Mouse (Mus musculus) limb, embryonic 11.5 days (tissue): ENCODE measurements around the gene Flt3l. TPM values are rescaled to one million over a fixed set of nuclear protein-coding genes. Genes with fewer than 3 reads are reported as not detected.

Experiments used
- ATAC-seq: fragments of 200-750 bp; cut with Nextera tagmentation; 2 replicates; pipeline ENCODE4 v1.8.0; 2017; ENCODE audit warnings: low read depth; ENCODE audit not compliant: insufficient number of reproducible peaks, low FRiP score, low TSS enrichment
- DNase-seq: peaks from one replicate; pipeline ENCODE4 v3.0.0-alpha.2; 2015; ENCODE audit warnings: low spot score
- H3K27ac ChIP-seq: fragments of 300-500 bp; sonication (generic); replicated peaks from 2 replicates; pipeline ENCODE4 v1.5.1; 2014; ENCODE audit warnings: low read depth, mild to moderate bottlenecking, low read length
- H3K27me3 ChIP-seq: fragments of 300-500 bp; sonication (generic); 2 replicates; pipeline ENCODE4 v1.6.1; 2014; ENCODE audit warnings: mild to moderate bottlenecking, low read length, mixed read lengths; ENCODE audit not compliant: control insufficient read depth, insufficient read depth
- H3K36me3 ChIP-seq: fragments of 300-500 bp; sonication (generic); 2 replicates; pipeline ENCODE4 v1.6.1; 2014; ENCODE audit warnings: mild to moderate bottlenecking, low read length, moderate library complexity, mixed read lengths; ENCODE audit not compliant: control insufficient read depth, insufficient read depth
- H3K4me1 ChIP-seq: fragments of 300-500 bp; sonication (generic); 2 replicates; pipeline ENCODE4 v1.6.1; 2014; ENCODE audit warnings: low read length, mixed read lengths; ENCODE audit not compliant: control insufficient read depth, insufficient read depth
- H3K4me2 ChIP-seq: fragments of 300-500 bp; sonication (generic); 2 replicates; pipeline ENCODE4 v1.6.1; 2014; ENCODE audit warnings: low read depth, mild to moderate bottlenecking, moderate library complexity; ENCODE audit not compliant: severe bottlenecking
- H3K4me3 ChIP-seq: fragments of 300-500 bp; sonication (generic); 2 replicates; pipeline ENCODE4 v1.5.1; 2014; ENCODE audit warnings: low read depth, low read length
- H3K9ac ChIP-seq: fragments of 300-500 bp; sonication (generic); 2 replicates; pipeline ENCODE4 v1.6.1; 2014; ENCODE audit warnings: mild to moderate bottlenecking, low read length
- H3K9me3 ChIP-seq: fragments of 300-500 bp; sonication (generic); 2 replicates; pipeline ENCODE4 v1.6.1; 2016; ENCODE audit warnings: low read length; ENCODE audit not compliant: control insufficient read depth
- WGBS: fragments of 180-500 bp; shearing (Covaris S2); extraction: QIAGEN DNeasy Blood & Tissue Kit; methylation state at CpG from one replicate; pipeline ENCODE4 v1.1.7; 2014; 5-methylcytosine and 5-hydroxymethylcytosine counted together
- polyA plus RNA-seq: library from polyadenylated mRNA; unstranded; fragments of >200 nt; fragmentation: Nextera tagmentation; extraction: Ambion mirVana; gene quantifications from 2 replicates; pipeline ENCODE4 v1.2.1, GENCODE M21; 2014

The Flt3l gene
- polyA plus RNA-seq, 1 experiment from 2014 or later: 0.44 TPM

DNA sequence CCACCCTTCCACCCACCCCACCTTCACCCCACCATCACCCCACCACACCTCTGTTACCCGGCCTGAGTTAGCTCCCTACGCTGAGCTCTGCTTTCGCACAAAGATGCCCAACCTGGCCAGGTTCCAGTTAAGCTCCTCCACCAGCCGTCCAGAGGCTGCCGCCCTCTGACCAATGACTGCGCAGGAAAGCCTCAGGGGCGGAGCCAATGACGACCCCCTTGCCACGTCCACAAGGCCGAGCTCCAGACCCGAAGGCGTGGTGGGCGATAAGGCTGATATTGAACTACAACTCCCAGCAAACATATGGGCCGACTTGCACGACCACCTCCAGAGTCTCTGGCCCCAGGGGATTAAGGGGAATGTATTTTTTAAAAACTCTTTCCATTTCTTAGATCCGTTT, 44.2 kb downstream of the Flt3l start, which contains the start of gene Rcn3:
Gene Rcn3, minus strand, starts transcription at position 174 of the 400 bp plus-strand sequence.
- ATAC-seq: peak; percentile 88
- peak within 1 kb of the TSS; percentile 73 for H3K27ac ChIP-seq
- H3K36me3 ChIP-seq: peaks cover 11% of the 10 kb centered on the region; the same call in 1 of the 2 replicates
- H3K4me3 ChIP-seq: peak within 1 kb of the TSS; percentile 65
- peak; percentile 97 for DNase-seq
- WGBS: under 1% methylated on average over 16 of the region's 16 CpGs
- H3K27me3 ChIP-seq: no peaks in the 10 kb centered on the region
- no peaks in the 10 kb centered on the region for H3K9me3 ChIP-seq
- H3K4me1 ChIP-seq: peaks cover 20% of the 10 kb centered on the region
- peak within 1 kb of the TSS; percentile 72 for H3K4me2 ChIP-seq
- H3K9ac ChIP-seq: peak within 1 kb of the TSS; percentile 82

DNA sequence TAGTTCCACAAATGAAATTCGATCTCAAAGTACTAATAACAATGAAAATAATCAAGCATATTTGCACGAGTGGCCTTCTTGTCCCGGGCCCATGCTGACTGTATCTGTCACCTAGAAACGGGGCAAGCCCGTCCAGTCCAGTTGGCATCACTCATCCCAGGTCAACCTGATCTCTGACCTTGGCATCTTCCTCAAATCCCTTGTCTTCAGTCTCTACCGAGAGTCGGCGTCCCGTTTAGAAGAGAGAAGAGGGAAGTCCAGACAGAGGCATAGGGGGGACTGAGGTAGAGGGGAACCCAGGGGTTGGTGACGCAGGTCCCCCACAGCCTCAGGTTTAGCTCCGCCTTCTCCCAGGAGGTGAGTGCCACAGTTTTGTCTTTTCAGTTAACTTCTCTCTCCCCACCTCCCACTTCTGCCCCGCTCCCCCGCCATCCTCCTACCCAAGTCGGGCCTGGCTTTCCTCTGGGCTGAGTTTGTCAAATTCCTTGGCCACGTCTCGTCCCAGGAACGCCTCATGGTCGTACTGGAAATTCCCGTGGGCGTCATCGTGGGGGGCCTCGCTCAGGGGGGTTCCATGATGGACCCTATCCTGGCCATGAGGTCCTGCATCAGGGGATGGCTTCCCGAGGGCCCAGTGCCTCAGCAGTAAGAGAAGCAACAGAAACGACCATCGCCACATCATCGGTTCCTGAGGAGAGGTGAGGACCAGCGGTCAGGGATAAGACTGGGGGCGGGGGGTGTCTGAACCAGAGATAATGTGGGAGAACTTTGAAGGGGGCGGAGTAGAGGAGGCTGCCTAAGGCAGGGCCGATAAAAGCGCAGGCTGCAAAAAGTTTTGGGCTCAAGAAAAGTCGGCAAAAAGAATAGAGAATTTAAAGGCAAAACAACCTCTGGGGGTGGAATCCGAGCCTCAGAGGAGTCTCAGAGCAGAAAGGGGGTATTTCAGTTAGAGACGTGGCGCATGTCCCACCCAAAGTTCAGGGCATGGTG, 44.9 kb downstream of the Flt3l start:
- Histone ChIP-seq H3K4me1 (peaks cover 20% of the 10 kb centered on the region), H3K9ac (peak overlapping the region; percentile 82), H3K27ac (peak overlapping the region; percentile 73; the same call in 1 of the 2 replicates), H3K4me2 (peak overlapping the region; percentile 72), H3K27me3 (no peaks in the 10 kb centered on the region), H3K36me3 (peaks cover 16% of the 10 kb centered on the region), H3K4me3 (peak overlapping the region; percentile 65), H3K9me3 (no peaks in the 10 kb centered on the region)
- 11% methylated on average over 35 of the region's 35 CpGs for WGBS
- DNase-seq: peak; percentile 62
- ATAC-seq: peak; percentile 40

GRCm38 (mm10) chr7:45090251-45090977, 45.8 kb downstream of the Flt3l start:
- Histone ChIP-seq H3K4me2 (peak overlapping the region; percentile 72), H3K9ac (no peak overlapping the region), H3K36me3 (peaks cover 19% of the 10 kb centered on the region), H3K9me3 (no peaks in the 10 kb centered on the region), H3K4me3 (peak overlapping the region; percentile 65), H3K27ac (no peak overlapping the region), H3K27me3 (no peaks in the 10 kb centered on the region), H3K4me1 (peaks cover 20% of the 10 kb centered on the region)
- 82% methylated on average over 13 of the region's 13 CpGs for WGBS
- DNase-seq (no peak), ATAC-seq (no peak)

DNA sequence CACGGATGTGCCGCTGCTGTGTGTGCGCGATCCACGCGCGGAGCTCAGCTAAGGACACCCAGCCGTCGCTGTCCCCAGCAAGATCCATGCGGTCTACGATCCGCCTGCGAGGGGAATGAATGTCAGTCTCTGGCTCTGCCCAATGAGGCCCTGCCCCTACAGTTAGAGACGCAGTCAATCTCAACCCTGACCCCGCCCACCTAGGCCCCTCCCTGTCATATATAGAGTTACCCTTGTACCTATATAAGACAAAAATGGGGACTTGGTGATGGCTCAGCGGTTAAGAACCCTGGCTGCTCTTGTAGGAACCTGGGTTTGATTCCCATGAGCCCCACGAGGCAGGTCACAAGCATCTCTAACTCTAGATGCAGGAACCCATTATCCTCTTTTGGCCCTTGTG, 47.6 kb downstream of the Flt3l start:
- Histone ChIP-seq H3K27me3 (no peaks in the 10 kb centered on the region), H3K9ac (no peak overlapping the region), H3K4me3 (no peak overlapping the region), H3K4me1 (peaks cover 13% of the 10 kb centered on the region), H3K9me3 (no peaks in the 10 kb centered on the region), H3K36me3 (peaks cover 23% of the 10 kb centered on the region), H3K27ac (no peak overlapping the region), H3K4me2 (no peak overlapping the region)
- ATAC-seq (no peak), DNase-seq (no peak)
- WGBS: 95% methylated on average over 17 of the region's 17 CpGs

DNA sequence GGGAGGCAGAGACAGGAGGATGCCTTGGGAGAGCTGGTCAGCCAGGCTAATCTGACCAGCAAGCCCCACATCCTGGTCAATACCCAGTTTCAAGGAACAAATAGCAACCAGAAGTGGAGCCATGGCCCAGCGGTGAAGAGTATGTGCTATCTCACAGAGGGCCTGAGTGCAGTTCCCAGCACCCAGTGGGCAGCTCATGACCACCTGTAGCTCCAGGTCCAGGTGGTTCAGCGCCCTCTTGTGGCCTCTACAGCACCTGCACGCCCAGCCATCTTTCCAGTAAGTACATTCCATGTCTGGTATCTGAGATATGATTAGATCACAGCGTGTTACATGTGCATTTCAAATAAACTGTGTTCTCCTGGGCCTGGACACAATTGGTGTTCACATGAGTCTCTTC, 50.1 kb downstream of the Flt3l start:
- H3K36me3 ChIP-seq: peaks cover 23% of the 10 kb centered on the region
- no peak overlapping the region for H3K4me3 ChIP-seq
- ATAC-seq (no peak), DNase-seq (no peak)
- H3K27ac ChIP-seq: no peak overlapping the region
- peaks cover 10% of the 10 kb centered on the region; the same call in 1 of the 2 replicates for H3K4me1 ChIP-seq
- no peak overlapping the region for H3K4me2 ChIP-seq
- H3K9me3 ChIP-seq: no peaks in the 10 kb centered on the region
- no peak overlapping the region for H3K9ac ChIP-seq
- no peaks in the 10 kb centered on the region for H3K27me3 ChIP-seq
- WGBS: 81% methylated on average over 4 of the region's 4 CpGs

GRCm38 (mm10) chr7:45083300-45083890, 52.8 kb downstream of the Flt3l start:
- Histone ChIP-seq H3K4me1 (0 out of 2 replicates have a peak, but pooled peaks cover 6% of the 10 kb centered on the region), H3K9ac (no peak overlapping the region; the same call in 1 of the 2 replicates), H3K27me3 (no peaks in the 10 kb centered on the region), H3K4me3 (no peak overlapping the region), H3K36me3 (peaks cover 20% of the 10 kb centered on the region), H3K4me2 (no peak overlapping the region), H3K9me3 (no peaks in the 10 kb centered on the region), H3K27ac (no peak overlapping the region)
- DNase-seq: no peak
- 84% methylated on average over 22 of the region's 22 CpGs for WGBS
- ATAC-seq: no peak

DNA sequence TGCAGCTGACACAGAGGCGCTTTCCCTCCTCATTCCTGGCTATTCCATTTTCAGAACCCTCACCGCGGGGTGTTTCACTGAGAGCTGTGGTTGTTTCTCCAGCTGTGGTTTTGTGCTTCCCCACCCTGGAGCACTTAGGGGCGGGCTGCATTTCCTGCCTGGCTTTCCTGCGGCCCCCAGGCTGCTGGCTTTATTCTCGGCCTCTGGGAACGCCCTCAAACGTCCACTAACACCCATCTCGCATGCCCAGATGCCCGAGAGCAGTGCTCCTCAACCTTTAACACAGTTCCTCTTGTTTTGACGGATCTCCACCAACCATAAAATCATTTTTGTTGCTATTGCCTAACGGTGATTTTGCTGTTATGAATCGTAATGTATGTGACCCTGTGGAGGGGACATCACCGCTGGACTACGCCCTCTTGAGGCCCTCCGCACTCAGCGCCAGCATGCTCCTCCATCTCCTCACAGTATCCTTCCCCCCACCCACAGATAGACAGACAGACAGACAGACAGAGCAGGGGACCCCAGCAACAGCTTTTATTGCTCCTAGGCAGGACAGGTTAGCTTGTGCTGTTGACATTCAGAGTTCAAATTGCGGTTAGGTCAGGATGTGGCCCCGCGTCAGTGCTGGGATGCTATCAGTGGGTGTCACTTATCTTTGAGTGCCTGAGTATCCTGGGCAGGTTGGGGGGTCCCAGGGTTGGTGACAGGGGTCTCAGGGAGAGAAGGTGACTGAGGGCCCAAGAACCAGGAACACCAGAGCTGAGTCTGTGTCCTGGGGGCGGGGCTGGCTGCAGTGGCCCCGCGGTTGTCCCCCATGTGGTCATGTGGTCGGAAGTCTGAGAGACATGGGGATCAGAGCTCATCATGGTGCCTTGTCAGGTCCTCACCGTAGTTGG, 53.6 kb downstream of the Flt3l start:
- Histone ChIP-seq H3K9ac (peak overlapping the region; percentile 22), H3K4me3 (no peak overlapping the region), H3K27ac (peak overlapping the region; percentile 42; the same call in 1 of the 2 replicates), H3K27me3 (no peaks in the 10 kb centered on the region), H3K36me3 (peaks cover 16% of the 10 kb centered on the region), H3K4me2 (no peak overlapping the region), H3K9me3 (no peaks in the 10 kb centered on the region), H3K4me1 (0 out of 2 replicates have a peak, but pooled peaks cover 6% of the 10 kb centered on the region)
- no peak for DNase-seq
- ATAC-seq: no peak
- 74% methylated on average over 25 of the region's 25 CpGs for WGBS
